Mouse (Mus musculus): ENCODE measurements around the gene St6galnac3. TPM values are rescaled to one million over a fixed set of nuclear protein-coding genes. Genes with fewer than 3 reads are reported as not detected.

Gene St6galnac3
- polyA plus RNA-seq, 1 experiment from 2014 or later = 34.1 TPM

DNA sequence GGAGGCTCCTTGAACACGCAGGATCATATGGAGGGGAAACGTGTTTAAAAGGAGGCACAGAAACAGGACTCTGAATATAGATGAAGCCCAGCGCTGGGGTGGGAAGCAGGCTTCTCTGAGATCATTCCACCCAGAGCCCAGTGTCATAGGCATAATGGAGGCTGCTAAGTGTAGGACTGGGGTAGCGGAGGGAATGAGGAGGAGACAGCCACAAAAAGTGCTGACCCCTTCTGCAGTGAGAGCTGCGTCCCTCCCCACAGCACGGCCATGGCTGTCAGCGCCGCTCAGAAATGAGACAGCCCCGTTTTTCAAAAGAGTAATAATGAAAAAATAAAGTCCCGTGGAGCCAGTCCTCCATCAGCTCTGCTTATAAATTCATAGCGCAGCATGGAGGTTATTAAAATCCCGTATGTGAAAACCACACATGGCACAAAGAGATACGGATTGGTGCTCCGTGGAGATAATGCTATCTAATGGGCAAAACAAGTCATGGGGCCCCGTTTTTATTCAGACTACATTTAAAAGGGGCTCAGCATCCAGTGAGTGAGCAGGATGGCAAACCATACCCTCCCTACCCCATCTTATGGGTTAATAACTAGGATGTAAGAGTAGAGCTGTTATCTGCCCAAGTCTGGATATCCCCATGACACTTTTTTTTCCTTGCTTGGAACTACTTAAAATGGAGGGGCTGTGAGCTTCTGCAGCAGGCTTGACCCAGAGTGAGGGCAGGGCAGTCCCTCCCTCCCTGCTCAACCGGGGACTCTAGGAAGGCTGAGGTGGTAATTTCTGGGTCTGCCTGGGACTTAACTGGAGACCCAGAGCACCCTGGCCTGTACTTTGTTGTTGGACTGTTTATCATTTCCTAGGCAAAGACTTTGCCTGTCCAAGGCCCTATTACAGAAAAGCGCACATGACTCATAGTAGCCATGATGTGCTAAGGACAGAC lies 288.6 kb downstream of the St6galnac3 start:
- H3K4me1 ChIP-seq (ENCODE audit: insufficient read depth) = no peaks in the 10 kb centered on the region
- ATAC-seq (ENCODE audit: insufficient read depth) = no peak
- no peak overlapping the region for H3K27ac ChIP-seq (ENCODE audit: low read depth)
- no peak for DNase-seq
- no peaks in the 10 kb centered on the region for H3K27me3 ChIP-seq (ENCODE audit: insufficient read depth, low read length)
- H3K9ac ChIP-seq = no peak overlapping the region
- no peak for TF ChIP-seq CTCF (IDR thresholded peaks at IDR 0.05; ENCODE audit: low read depth)
- H3K36me3 ChIP-seq (ENCODE audit: insufficient read depth) = no peaks in the 10 kb centered on the region
- no peak overlapping the region for H3K4me3 ChIP-seq (ENCODE audit: low read depth, low read length)
- H3K9me3 ChIP-seq (ENCODE audit: low read depth, low read length) = no peaks in the 10 kb centered on the region
- H3K4me2 ChIP-seq = no peak overlapping the region
- 74% methylated on average over 17 of the region's 17 CpGs for WGBS

DNA sequence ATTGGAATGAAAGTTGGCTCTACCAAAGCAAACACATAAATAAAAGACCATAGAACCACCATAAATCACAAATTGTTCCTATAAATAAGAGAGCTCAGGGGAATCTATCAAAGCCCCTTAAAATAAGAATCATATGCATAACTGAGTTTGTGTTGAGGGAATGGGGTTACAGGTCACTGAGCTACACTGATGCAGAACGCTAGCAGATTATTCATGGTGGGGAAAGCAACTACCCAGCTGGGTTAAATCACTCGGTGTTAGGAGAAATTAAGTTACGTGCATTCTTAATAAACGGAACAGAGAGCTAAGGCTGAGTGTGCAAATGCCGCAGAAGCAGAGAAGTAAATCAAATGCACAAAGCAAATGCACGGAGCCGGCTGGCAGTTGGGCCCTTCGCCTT lies 292.0 kb downstream of the St6galnac3 start:
- Histone ChIP-seq H3K36me3 (ENCODE audit: insufficient read depth) (no peaks in the 10 kb centered on the region), H3K4me3 (ENCODE audit: low read depth, low read length) (no peak overlapping the region), H3K9me3 (ENCODE audit: low read depth, low read length) (no peaks in the 10 kb centered on the region), H3K27ac (ENCODE audit: low read depth) (no peak overlapping the region), H3K9ac (no peak overlapping the region), H3K27me3 (ENCODE audit: insufficient read depth, low read length) (no peaks in the 10 kb centered on the region), H3K4me2 (no peak overlapping the region), H3K4me1 (ENCODE audit: insufficient read depth) (no peaks in the 10 kb centered on the region)
- 69% methylated on average over 8 of the region's 8 CpGs for WGBS
- no peak for DNase-seq
- no peak for TF ChIP-seq CTCF (IDR thresholded peaks at IDR 0.05; ENCODE audit: low read depth)
- ATAC-seq (ENCODE audit: insufficient read depth) = no peak

DNA sequence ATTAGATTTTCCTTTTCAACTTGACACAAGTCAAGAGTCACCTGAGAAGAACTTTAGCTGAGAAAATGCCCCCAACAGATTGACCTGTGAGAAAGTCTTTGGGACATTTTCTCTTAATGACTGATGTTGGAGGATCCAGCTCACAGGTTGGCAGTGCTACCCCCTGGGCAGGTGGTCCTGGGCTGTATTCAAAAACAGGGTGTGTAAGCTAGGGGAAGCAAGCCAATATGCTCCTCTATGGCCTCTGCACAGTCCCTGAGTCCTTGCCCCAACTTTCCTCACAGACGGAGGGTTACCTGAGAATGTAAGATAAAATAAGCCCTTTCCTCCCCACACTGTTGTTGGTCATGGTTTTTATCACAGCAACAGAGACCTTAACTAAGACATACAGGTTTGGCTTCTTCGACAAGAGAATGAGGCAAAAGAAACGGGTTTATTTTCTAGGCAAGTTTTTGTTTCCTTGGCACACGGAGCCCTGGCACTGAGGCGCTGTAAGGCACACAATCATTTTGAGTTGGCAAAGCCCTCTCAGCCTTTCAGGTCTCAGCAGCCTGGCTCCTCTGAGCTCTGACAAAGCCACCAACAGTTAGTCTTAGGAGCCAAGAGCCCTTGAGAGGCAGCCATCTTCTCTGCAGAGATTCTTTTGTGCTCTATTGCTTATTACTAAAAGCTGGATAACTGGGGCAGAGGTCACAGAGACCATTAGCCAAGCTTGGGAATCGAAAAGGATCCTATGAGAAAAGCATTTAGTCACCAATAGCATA lies 292.7 kb downstream of the St6galnac3 start:
- H3K4me1 ChIP-seq (ENCODE audit: insufficient read depth) = no peaks in the 10 kb centered on the region
- ATAC-seq (ENCODE audit: insufficient read depth) (no peak), DNase-seq (no peak)
- no peak for TF ChIP-seq CTCF (IDR thresholded peaks at IDR 0.05; ENCODE audit: low read depth)
- H3K4me3 ChIP-seq (ENCODE audit: low read depth, low read length) = no peak overlapping the region
- no peaks in the 10 kb centered on the region for H3K27me3 ChIP-seq (ENCODE audit: insufficient read depth, low read length)
- no peak overlapping the region for H3K4me2 ChIP-seq
- H3K27ac ChIP-seq (ENCODE audit: low read depth) = no peak overlapping the region
- no peaks in the 10 kb centered on the region for H3K36me3 ChIP-seq (ENCODE audit: insufficient read depth)
- H3K9me3 ChIP-seq (ENCODE audit: low read depth, low read length) = no peaks in the 10 kb centered on the region
- no peak overlapping the region for H3K9ac ChIP-seq
- 84% methylated on average over 6 of the region's 6 CpGs for WGBS

DNA sequence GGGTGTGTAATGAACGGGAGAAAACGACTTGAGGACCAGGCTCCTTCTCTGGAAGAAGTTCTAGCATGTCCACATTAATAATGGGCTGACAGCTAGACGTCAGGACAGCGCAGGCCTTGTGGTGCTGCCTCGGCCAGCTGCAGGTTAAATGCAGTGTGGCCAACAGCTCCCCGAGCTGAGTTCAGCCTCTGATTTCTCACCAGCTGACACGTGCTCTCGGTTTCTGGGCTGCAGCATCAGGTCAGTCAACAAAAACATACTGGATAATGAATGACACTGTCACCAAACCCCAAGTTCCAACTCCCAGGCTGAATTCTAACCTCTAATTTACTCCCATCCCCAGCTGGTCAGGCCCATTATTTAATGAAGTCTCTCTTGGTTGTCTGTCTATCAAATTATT lies 295.1 kb downstream of the St6galnac3 start:
- no peaks in the 10 kb centered on the region for H3K36me3 ChIP-seq (ENCODE audit: insufficient read depth)
- no peak overlapping the region for H3K4me3 ChIP-seq (ENCODE audit: low read depth, low read length)
- WGBS = 43% methylated on average over 8 of the region's 8 CpGs
- no peak overlapping the region for H3K4me2 ChIP-seq
- H3K27ac ChIP-seq (ENCODE audit: low read depth) = no peak overlapping the region
- no peak overlapping the region for H3K9ac ChIP-seq
- TF ChIP-seq CTCF (IDR thresholded peaks at IDR 0.05; ENCODE audit: low read depth) = no peak
- H3K9me3 ChIP-seq (ENCODE audit: low read depth, low read length) = no peaks in the 10 kb centered on the region
- ATAC-seq (ENCODE audit: insufficient read depth) = no peak
- H3K4me1 ChIP-seq (ENCODE audit: insufficient read depth) = no peaks in the 10 kb centered on the region
- H3K27me3 ChIP-seq (ENCODE audit: insufficient read depth, low read length) = no peaks in the 10 kb centered on the region
- DNase-seq = no peak

DNA sequence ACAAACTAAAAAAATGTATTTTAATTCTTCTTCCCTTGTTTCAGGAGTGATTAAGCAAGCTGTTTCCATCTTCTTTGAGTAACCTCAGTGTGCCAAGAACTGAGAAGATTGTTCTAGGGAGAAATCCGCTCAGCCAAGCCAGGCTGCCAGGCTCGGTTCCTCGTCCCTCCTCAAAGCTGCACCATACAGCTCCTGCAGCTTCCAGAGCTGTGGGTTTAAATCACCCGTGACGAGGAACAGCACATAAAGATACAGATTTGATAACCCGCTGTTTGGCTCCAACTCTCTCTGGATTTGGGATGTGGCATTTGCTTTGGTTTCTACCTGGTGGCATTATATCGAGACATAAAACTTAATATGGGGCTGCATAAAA lies 303.1 kb downstream of the St6galnac3 start:
- Histone ChIP-seq H3K4me3 (ENCODE audit: low read depth, low read length) (no peak overlapping the region), H3K9ac (no peak overlapping the region), H3K36me3 (ENCODE audit: insufficient read depth) (no peaks in the 10 kb centered on the region), H3K27me3 (ENCODE audit: insufficient read depth, low read length) (no peaks in the 10 kb centered on the region), H3K27ac (ENCODE audit: low read depth) (no peak overlapping the region), H3K9me3 (ENCODE audit: low read depth, low read length) (no peaks in the 10 kb centered on the region), H3K4me2 (no peak overlapping the region), H3K4me1 (ENCODE audit: insufficient read depth) (no peaks in the 10 kb centered on the region)
- DNase-seq = no peak
- 84% methylated on average over 7 of the region's 7 CpGs for WGBS
- no peak for TF ChIP-seq CTCF (IDR thresholded peaks at IDR 0.05; ENCODE audit: low read depth)
- ATAC-seq (ENCODE audit: insufficient read depth) = no peak

DNA sequence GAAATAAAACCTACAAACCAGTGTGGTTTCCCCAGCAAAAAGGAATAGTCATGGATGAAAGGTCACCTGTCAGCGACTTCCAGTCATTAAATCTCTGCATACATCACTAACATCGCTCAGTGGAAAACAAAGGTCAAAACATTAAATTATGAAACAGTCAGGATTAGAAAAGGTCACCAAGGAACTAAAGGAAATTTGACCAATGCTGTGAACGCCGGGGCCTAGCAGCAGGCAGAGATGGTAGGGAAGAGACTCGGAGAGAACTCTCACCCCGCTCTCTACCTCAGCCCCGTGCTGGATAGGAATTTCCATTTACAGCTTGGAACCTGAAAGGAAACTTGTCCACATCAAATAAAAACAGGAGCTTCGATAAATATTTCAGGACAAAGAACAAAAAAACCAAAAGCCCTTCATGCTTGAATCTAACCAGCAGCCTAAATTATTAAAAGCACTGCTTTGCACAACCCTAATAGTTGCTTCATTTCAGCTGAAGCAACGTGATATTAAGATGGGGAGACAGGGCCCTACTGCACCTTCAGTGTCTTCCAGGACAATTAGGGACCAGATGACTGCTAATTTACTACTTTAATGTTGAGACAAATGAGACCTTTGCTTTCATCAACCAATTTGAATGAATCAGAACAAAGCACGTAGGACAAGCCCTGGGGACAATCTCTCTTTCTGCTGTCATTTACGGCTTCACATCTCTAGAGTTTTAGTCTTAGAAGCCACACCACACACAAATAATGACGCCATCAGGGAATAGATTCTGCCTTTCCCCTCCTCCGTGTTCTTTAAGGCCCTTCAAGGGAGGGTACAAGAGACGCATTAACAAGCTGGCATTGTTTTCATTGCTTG lies 303.7 kb downstream of the St6galnac3 start:
- no peak for DNase-seq
- no peak for TF ChIP-seq CTCF (IDR thresholded peaks at IDR 0.05; ENCODE audit: low read depth)
- no peak for ATAC-seq (ENCODE audit: insufficient read depth)
- no peak overlapping the region for H3K4me2 ChIP-seq
- no peak overlapping the region for H3K9ac ChIP-seq
- 81% methylated on average over 14 of the region's 14 CpGs for WGBS
- no peaks in the 10 kb centered on the region for H3K36me3 ChIP-seq (ENCODE audit: insufficient read depth)
- H3K4me1 ChIP-seq (ENCODE audit: insufficient read depth) = no peaks in the 10 kb centered on the region
- H3K4me3 ChIP-seq (ENCODE audit: low read depth, low read length) = no peak overlapping the region
- H3K9me3 ChIP-seq (ENCODE audit: low read depth, low read length) = no peaks in the 10 kb centered on the region
- no peaks in the 10 kb centered on the region for H3K27me3 ChIP-seq (ENCODE audit: insufficient read depth, low read length)
- no peak overlapping the region for H3K27ac ChIP-seq (ENCODE audit: low read depth)
